ENCODE assay signal across 1 mouse cellular context in genomic region chr9:107629901-107630425, GRCm38 (mm10).
TF ChIP-seq lines count a peak whose summit lies in the region.

No protein-coding gene starts in this region.

TF ChIP-seq in MEL, 35 proteins besides CTCF, POLR2A, EP300 and RAD21:
- no peak for TF ChIP-seq MXI1 (IDR thresholded peaks at IDR 0.05; ENCODE audit: low read depth, low read length)
- no peak for TF ChIP-seq ETS1 (IDR thresholded peaks at IDR 0.05; ENCODE audit: low read depth, low read length)
- TF ChIP-seq TBP (IDR thresholded peaks at IDR 0.05; ENCODE audit: low read depth, low read length), result no peak
- no peak for TF ChIP-seq POLR2AphosphoS2 (IDR thresholded peaks at IDR 0.05; ENCODE audit: low read length)
- no peak for TF ChIP-seq MAX (IDR thresholded peaks at IDR 0.05; ENCODE audit: low read length)
- no peak for TF ChIP-seq MAFK (IDR thresholded peaks at IDR 0.05; ENCODE audit: borderline replicate concordance, low read depth, low read length)
- TF ChIP-seq KAT2A (conservative IDR thresholded peaks at IDR 0.05; ENCODE audit: low read depth, low read length), result no peak
TF ChIP-seq in MEL: peak in this region for 0.
